Mouse (Mus musculus): ENCODE results near the gene Tnfrsf17. TPM values are rescaled to one million over a fixed set of nuclear protein-coding genes. Genes with fewer than 3 reads are reported as not detected.
"Not testable (repeated sequence)": the region's sequence is repeated elsewhere in the genome, so short reads cannot be mapped to it uniquely, and the experiment has no call there.

Tnfrsf17 gene
- polyA plus RNA-seq, 2 experiments = 0.18 to 0.23 TPM

- H3K9ac ChIP-seq (ENCODE audit: low read depth, low read length, severe bottlenecking) = no peak overlapping the region
- no peaks in the 10 kb centered on the region for H3K4me1 ChIP-seq (ENCODE audit: control insufficient read depth, insufficient read depth, low read length)
- ATAC-seq (ENCODE audit: low FRiP score, low read depth) = no peak
- H3K27me3 ChIP-seq (ENCODE audit: control insufficient read depth, insufficient read depth, low read length) = no peaks in the 10 kb centered on the region
- no peak for TF ChIP-seq POLR2A (IDR thresholded peaks at IDR 0.05; ENCODE audit: borderline replicate concordance, extremely low read depth, insufficient read depth, insufficient read length)
- H3K4me2 ChIP-seq (replicated peaks; ENCODE audit: low read depth, low read length, severe bottlenecking) = no peak overlapping the region
- WGBS = 80% methylated on average over 6 of the region's 6 CpGs
- H3K4me3 ChIP-seq (replicated peaks; ENCODE audit: low read length) = no peak overlapping the region
- H3K27ac ChIP-seq (replicated peaks; ENCODE audit: low read depth, low read length) = no peak overlapping the region
- no peaks in the 10 kb centered on the region for H3K36me3 ChIP-seq (ENCODE audit: control insufficient read depth, insufficient read depth, low read length)
- no peaks in the 10 kb centered on the region for H3K9me3 ChIP-seq (ENCODE audit: control insufficient read depth, low read length)
- DNase-seq (ENCODE audit: low spot score) = no peak
Measured at GRCm38 (mm10) chr16:11278778-11279177, 34.8 kb upstream of the Tnfrsf17 start.

- WGBS = 81% methylated on average over 5 of the region's 5 CpGs
- Histone ChIP-seq H3K9me3 (ENCODE audit: control insufficient read depth, low read length) (no peaks in the 10 kb centered on the region), H3K4me2 (replicated peaks; ENCODE audit: low read depth, low read length, severe bottlenecking) (no peak overlapping the region), H3K9ac (ENCODE audit: low read depth, low read length, severe bottlenecking) (no peak overlapping the region), H3K4me1 (ENCODE audit: control insufficient read depth, insufficient read depth, low read length) (no peaks in the 10 kb centered on the region), H3K36me3 (ENCODE audit: control insufficient read depth, insufficient read depth, low read length) (no peaks in the 10 kb centered on the region), H3K27me3 (ENCODE audit: control insufficient read depth, insufficient read depth, low read length) (no peaks in the 10 kb centered on the region), H3K27ac (replicated peaks; ENCODE audit: low read depth, low read length) (no peak overlapping the region), H3K4me3 (replicated peaks; ENCODE audit: low read length) (no peak overlapping the region)
- DNase-seq (ENCODE audit: low spot score) (no peak), ATAC-seq (ENCODE audit: low FRiP score, low read depth) (no peak)
- no peak for TF ChIP-seq POLR2A (IDR thresholded peaks at IDR 0.05; ENCODE audit: borderline replicate concordance, extremely low read depth, insufficient read depth, insufficient read length)
Measured at GRCm38 (mm10) chr16:11282655-11283232, 30.9 kb upstream of the Tnfrsf17 start.

GRCm38 (mm10) chr16:11284881-11285280 lies 28.7 kb upstream of the Tnfrsf17 start:
- H3K4me2 ChIP-seq (replicated peaks; ENCODE audit: low read depth, low read length, severe bottlenecking) = no peak overlapping the region
- H3K4me1 ChIP-seq (ENCODE audit: control insufficient read depth, insufficient read depth, low read length) = no peaks in the 10 kb centered on the region
- WGBS = 86% methylated on average over 2 of the region's 2 CpGs
- H3K9ac ChIP-seq (ENCODE audit: low read depth, low read length, severe bottlenecking) = no peak overlapping the region
- TF ChIP-seq POLR2A (IDR thresholded peaks at IDR 0.05; ENCODE audit: borderline replicate concordance, extremely low read depth, insufficient read depth, insufficient read length) = no peak
- DNase-seq (ENCODE audit: low spot score) = no peak
- H3K27ac ChIP-seq (replicated peaks; ENCODE audit: low read depth, low read length) = no peak overlapping the region
- no peak for ATAC-seq (ENCODE audit: low FRiP score, low read depth)
- no peaks in the 10 kb centered on the region for H3K36me3 ChIP-seq (ENCODE audit: control insufficient read depth, insufficient read depth, low read length)
- no peaks in the 10 kb centered on the region for H3K27me3 ChIP-seq (ENCODE audit: control insufficient read depth, insufficient read depth, low read length)
- H3K4me3 ChIP-seq (replicated peaks; ENCODE audit: low read length) = no peak overlapping the region
- peaks cover 7% of the 10 kb centered on the region for H3K9me3 ChIP-seq (ENCODE audit: control insufficient read depth, low read length)

DNA sequence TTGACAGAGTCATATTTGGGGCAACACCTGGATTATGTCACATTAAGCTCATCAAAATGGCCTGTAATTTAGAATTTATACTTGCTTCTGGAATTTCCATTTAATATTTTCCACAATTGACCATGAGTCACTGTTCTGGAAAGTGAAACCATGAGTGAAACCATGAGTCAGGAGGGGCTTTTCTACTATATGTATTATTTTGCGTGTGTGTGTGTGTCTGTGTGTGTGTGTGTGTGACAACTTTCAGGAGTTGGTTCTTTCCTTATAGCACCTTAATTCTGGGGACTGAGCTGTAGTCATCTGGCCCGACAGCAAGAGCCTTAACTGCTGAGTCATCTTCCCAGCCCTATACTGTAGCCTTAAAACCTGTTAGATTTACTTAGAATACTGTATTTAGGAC lies 27.7 kb upstream of the Tnfrsf17 start:
- Histone ChIP-seq H3K27me3 (ENCODE audit: control insufficient read depth, insufficient read depth, low read length) (no peaks in the 10 kb centered on the region), H3K27ac (replicated peaks; ENCODE audit: low read depth, low read length) (no peak overlapping the region), H3K9ac (ENCODE audit: low read depth, low read length, severe bottlenecking) (no peak overlapping the region), H3K9me3 (ENCODE audit: control insufficient read depth, low read length) (peaks cover 7% of the 10 kb centered on the region), H3K4me1 (ENCODE audit: control insufficient read depth, insufficient read depth, low read length) (no peaks in the 10 kb centered on the region), H3K4me3 (replicated peaks; ENCODE audit: low read length) (no peak overlapping the region), H3K4me2 (replicated peaks; ENCODE audit: low read depth, low read length, severe bottlenecking) (no peak overlapping the region), H3K36me3 (ENCODE audit: control insufficient read depth, insufficient read depth, low read length) (no peaks in the 10 kb centered on the region)
- 83% methylated on average over 2 of the region's 2 CpGs for WGBS
- DNase-seq (ENCODE audit: low spot score) (no peak), ATAC-seq (ENCODE audit: low FRiP score, low read depth) (no peak)
- no peak for TF ChIP-seq POLR2A (IDR thresholded peaks at IDR 0.05; ENCODE audit: borderline replicate concordance, extremely low read depth, insufficient read depth, insufficient read length)

DNA sequence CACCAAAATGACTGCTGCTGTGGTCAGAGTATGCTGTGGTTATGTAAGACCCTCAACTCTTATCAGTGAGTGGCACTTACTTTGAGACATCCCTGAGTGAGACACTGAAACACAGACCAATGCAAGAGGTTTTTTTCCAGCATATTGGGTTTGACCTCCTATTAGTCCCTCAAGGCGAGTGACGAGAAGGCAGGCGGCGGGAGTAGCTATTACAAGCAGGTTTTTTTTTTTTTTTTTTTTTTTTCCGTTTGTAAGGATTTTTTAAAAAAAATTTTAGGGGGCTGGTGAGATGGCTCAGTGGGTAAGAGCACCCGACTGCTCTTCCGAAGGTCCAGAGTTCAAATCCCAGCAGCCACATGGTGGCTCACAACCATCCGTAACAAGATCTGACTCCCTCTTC lies 24.7 kb upstream of the Tnfrsf17 start:
- WGBS = 91% methylated on average over 7 of the region's 8 CpGs
- not testable (repeated sequence) for H3K9ac ChIP-seq (ENCODE audit: low read depth, low read length, severe bottlenecking); ATAC-seq (ENCODE audit: low FRiP score, low read depth); H3K36me3 ChIP-seq (ENCODE audit: control insufficient read depth, insufficient read depth, low read length); H3K27ac ChIP-seq (replicated peaks; ENCODE audit: low read depth, low read length); DNase-seq (ENCODE audit: low spot score); H3K9me3 ChIP-seq (ENCODE audit: control insufficient read depth, low read length); H3K4me2 ChIP-seq (replicated peaks; ENCODE audit: low read depth, low read length, severe bottlenecking); H3K4me3 ChIP-seq (replicated peaks; ENCODE audit: low read length); H3K27me3 ChIP-seq (ENCODE audit: control insufficient read depth, insufficient read depth, low read length); H3K4me1 ChIP-seq (ENCODE audit: control insufficient read depth, insufficient read depth, low read length)

- not testable (repeated sequence) for H3K36me3 ChIP-seq (ENCODE audit: control insufficient read depth, insufficient read depth, low read length); H3K9me3 ChIP-seq (ENCODE audit: control insufficient read depth, low read length); H3K9ac ChIP-seq (ENCODE audit: low read depth, low read length, severe bottlenecking); DNase-seq (ENCODE audit: low spot score); H3K27me3 ChIP-seq (ENCODE audit: control insufficient read depth, insufficient read depth, low read length); H3K27ac ChIP-seq (replicated peaks; ENCODE audit: low read depth, low read length); H3K4me1 ChIP-seq (ENCODE audit: control insufficient read depth, insufficient read depth, low read length); ATAC-seq (ENCODE audit: low FRiP score, low read depth); H3K4me3 ChIP-seq (replicated peaks; ENCODE audit: low read length); H3K4me2 ChIP-seq (replicated peaks; ENCODE audit: low read depth, low read length, severe bottlenecking)
- WGBS = 82% methylated on average over 4 of the region's 4 CpGs
Measured at GRCm38 (mm10) chr16:11295583-11295982, 18.0 kb upstream of the Tnfrsf17 start.

DNA sequence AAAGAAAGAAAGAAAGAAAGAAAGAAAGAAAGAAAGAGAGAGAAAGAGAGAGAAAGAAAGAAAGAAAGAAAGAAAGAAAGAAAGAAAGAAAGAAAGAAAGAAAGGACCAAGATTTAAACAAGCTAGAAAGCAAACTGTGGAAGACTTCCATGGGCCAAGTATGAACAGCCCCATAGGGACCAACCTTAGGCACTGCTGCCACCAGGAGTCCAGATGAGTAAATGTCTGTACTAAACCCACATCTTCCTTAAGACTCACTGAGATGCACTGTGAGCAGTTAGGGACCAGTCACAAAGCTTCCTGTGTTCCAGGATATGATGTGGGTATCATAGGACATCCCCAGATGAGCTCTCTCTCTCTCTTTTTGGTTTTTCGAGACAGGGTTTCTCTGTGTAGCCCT lies 15.9 kb upstream of the Tnfrsf17 start:
- not testable (repeated sequence) for H3K27ac ChIP-seq (replicated peaks; ENCODE audit: low read depth, low read length); H3K36me3 ChIP-seq (ENCODE audit: control insufficient read depth, insufficient read depth, low read length); H3K27me3 ChIP-seq (ENCODE audit: control insufficient read depth, insufficient read depth, low read length); H3K4me3 ChIP-seq (replicated peaks; ENCODE audit: low read length); H3K4me2 ChIP-seq (replicated peaks; ENCODE audit: low read depth, low read length, severe bottlenecking); DNase-seq (ENCODE audit: low spot score); H3K9me3 ChIP-seq (ENCODE audit: control insufficient read depth, low read length); H3K4me1 ChIP-seq (ENCODE audit: control insufficient read depth, insufficient read depth, low read length); ATAC-seq (ENCODE audit: low FRiP score, low read depth); H3K9ac ChIP-seq (ENCODE audit: low read depth, low read length, severe bottlenecking)
- WGBS = 73% methylated on average over 1 of the region's 1 CpGs
